Mouse (Mus musculus) cerebellum, postnatal 25 days (tissue): Measurements from ENCODE around the gene Zmynd15.
A peak's percentile ranks its signal among the peaks of the same experiment; 100 is the strongest.
"Not testable (repeated sequence)": the region's sequence is repeated elsewhere in the genome, so short reads cannot be mapped to it uniquely, and the experiment has no call there.

Source experiments
- DNase-seq, 2 experiments: peaks; one replicate each; pipeline ENCODE4 v3.0.0; 2021; ENCODE audit warnings: mixed read lengths in 2 of 2

The Zmynd15 gene

DNA sequence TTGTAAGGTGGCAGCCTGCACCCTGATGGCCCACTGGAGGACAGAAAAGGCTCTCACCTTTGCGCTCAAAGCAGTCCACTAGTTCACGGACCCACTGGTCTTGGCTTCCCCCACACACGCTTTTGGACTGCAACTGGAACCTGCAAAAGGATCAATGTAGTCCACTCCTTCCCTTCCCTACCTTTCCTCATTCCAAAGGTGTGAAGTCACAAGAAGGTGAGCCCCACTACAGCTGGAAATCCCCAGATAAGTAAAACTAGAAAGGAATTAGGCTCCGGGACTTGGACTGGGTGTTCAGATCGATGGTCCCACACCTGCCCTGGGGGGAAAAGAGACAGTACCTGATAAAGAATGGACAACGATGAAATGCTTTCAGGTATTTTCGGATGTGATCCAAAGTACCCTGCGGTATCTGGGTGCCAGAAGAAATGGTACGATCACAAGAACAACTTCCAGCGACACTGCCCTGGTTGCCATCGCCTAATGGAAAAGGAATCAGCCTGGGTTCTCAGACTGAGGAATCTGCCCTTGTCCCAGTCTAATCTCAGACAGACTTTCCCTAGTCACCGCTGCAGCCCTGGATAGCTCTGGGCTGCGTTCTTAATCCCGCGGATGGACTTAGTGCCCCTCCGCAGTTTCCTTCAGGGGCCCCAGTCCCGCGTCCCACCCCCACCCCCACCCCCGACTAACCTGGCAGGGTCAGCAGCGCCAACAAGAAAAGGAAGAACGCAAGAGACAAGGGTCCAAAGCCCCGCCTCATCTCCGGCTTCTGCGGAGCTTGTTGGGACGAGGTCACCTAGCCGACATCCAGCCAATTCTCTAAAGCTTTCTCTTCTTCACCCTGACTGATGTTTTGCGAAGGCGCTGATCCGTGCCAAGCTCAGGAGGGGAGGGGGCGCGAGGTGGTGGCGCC, at the start of gene Zmynd15:
Gene Zmynd15, plus strand, starts transcription at position 746 of the 913 bp plus-strand sequence.
- DNase-seq, result no peak

- peak; percentile 88 to 89 for DNase-seq
Observed at GRCm38 (mm10) chr11:70409594-70410296, 49.5 kb upstream of the Zmynd15 start, which contains the start of gene Pelp1. TSS of gene Pelp1 (minus strand) at chr11:70410031.

- DNase-seq, result no peak
Observed at GRCm38 (mm10) chr11:70410297-70410643, 49.0 kb upstream of the Zmynd15 start.

- DNase-seq, result no peak
Observed at GRCm38 (mm10) chr11:70412591-70412990, 46.6 kb upstream of the Zmynd15 start.

DNA sequence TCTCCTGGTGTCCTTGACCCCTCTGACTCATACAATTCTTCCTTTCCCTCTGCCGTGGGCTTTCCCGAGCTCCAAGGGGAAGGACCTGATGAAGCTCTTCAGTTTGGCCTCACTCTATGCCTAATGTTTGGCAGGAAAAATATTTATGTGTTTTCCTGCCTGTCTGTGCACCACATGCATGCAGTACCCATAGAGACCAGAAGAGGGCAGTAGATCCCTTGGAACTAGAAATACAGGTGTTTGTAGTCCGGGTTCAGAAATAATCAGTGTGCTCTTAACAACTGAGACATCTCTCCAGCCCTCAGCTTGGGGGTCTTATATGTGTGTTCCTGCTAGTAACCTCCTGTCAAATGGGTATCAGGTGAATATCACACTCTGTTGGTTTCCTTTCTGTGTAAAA, 45.3 kb upstream of the Zmynd15 start:
- peak; percentile 73 to 87 for DNase-seq

DNA sequence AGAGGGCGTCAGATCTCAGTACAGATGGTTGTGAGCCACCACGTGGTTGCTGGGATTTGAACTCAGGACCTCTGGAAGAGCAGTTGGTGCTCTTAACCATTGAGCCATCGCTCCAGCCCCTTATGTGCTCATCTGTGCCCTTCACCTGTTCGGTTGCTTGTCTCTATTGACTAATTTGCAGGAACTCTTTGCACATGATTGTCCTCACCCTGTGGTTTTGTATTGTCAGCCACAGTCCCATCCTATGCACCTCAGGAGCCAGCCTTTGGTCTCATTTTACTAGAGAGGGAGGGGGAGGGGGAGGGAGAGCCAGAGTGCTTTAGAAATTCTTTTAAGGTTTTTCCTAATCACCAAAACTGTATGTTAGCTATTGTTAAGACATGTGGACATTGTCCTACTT, 41.0 kb upstream of the Zmynd15 start:
- no peak for DNase-seq

- DNase-seq, result no peak
Observed at GRCm38 (mm10) chr11:70419486-70419885, 39.7 kb upstream of the Zmynd15 start.

DNA sequence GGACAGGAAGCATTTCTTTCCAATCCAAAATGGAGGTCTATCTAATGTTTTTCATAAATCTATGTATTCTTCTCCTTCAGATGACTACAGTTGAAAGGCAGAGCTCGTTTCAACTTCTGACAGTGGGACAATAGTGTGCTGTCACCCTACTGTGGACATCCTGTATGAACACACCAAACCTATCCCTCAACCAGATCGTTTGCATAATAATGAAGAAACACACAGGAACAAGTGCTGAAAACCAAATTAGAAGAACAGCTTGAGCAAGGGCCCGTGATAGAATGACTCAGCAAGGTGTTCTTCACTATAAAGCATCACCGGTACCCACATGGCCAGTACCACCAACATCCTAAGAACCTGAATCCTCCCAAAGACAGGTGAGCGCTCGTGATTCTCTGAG, 32.6 kb upstream of the Zmynd15 start:
- not testable (repeated sequence) for DNase-seq

- peak; percentile 34 to 43 for DNase-seq
Observed at GRCm38 (mm10) chr11:70431574-70431973, 27.7 kb upstream of the Zmynd15 start.

GRCm38 (mm10) chr11:70432048-70432894, 27.0 kb upstream of the Zmynd15 start, which contains the start of gene Arrb2:
TSS of gene Arrb2 (plus strand) at chr11:70432635.
- peak; percentile 99 for DNase-seq

DNA sequence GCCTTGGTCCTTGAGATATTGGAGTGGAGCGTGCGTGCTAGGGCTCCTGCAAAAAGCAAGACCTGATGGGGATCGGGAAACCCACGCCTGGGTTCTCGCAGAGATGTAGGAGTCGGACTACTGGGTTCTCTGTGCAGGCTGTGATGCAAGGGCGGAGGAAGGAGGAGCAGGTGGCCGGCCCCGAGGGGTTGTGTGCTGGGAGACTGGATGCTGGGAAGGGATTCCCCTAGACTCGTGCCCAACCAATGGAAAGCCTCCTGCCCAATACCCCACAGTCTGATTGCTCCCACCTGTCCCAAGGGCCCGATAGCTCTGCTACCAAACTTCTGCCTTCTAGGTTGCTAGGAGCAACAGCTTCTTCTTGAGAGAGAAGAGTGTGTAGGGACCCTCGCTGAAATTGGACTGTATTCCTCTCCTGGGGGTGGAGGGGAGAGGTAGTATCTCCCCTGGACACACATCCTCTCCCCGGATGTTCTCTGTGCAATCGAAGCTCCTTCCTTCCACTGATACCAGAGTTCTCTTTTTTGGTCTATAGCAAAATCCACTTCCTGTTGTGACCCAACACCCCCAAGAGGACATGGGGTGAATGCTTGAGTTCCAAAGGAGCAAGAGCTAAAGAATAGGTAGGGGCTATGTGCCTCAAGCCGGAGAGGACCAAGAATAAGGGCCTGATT, 26.2 kb upstream of the Zmynd15 start:
- peak in 1 of 2 experiments; percentile 74 for DNase-seq

DNA sequence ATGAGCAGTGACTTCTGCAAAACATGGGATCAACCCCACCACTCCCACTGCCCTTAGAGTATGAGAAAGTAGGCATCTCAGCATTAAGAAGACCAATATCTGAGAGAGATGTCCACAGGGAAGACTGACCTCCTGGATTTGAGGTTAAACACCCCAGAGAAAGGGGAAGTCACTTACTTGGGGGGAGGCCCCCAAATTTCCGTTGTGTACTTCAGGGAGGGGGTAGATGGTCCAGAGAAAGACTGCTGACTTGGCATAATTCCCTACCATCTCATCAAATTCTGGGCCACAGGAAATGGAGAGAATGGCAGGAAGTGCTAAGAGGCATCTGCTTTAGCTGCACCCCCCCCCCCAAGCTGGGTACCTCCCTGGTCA, 25.7 kb upstream of the Zmynd15 start:
- DNase-seq, result no peak

- DNase-seq, result peak in 1 of 2 experiments; percentile 24
Observed at GRCm38 (mm10) chr11:70433951-70434350, 25.3 kb upstream of the Zmynd15 start.

GRCm38 (mm10) chr11:70435476-70435875, 23.8 kb upstream of the Zmynd15 start:
- no peak for DNase-seq

GRCm38 (mm10) chr11:70437426-70437825, 21.8 kb upstream of the Zmynd15 start:
- DNase-seq, result no peak

- DNase-seq, result peak in 1 of 2 experiments; percentile 11
Observed at GRCm38 (mm10) chr11:70438728-70439374, 20.4 kb upstream of the Zmynd15 start.

DNA sequence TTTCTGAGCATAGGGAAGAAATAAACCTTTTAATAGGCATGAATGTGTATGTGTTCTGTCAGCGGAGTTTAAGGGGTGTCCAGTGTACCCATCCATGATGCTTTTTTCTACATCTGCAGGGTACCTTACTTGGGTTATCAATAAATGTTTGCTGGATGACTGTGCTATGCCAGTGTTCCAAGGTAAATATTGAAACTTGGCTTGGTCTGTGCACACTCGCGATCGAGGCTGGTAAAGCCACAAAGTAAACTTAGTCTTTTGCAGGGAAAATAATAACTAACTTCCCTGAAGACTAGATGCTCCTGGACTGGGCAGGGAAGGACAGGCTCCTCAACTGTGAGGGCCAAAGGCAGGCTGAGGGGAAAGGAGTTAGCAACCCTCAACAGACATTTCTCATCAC, 18.6 kb upstream of the Zmynd15 start:
- DNase-seq, result no peak

DNA sequence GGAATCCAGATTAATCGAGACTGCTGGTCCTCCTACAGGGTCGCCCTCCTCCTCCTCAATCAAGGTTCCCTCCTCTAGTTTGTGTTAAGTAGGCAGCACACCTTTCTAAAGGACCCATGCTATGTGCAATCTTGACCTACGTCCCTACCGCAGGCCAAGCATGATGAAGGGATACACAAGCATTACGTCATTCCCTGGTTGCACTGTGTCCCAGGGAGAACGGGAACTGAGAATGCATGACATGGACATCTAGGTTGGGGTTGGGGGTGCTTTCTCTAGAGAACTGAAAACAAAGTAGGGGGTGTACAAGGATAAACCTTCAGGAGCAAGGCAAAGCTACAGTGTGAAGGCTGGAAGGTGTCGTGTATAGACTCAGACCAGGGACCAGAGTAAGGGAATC, 17.4 kb upstream of the Zmynd15 start:
- DNase-seq, result no peak

- no peak for DNase-seq
Observed at GRCm38 (mm10) chr11:70443964-70444363, 15.3 kb upstream of the Zmynd15 start.

- DNase-seq, result no peak
Observed at GRCm38 (mm10) chr11:70444667-70445066, 14.6 kb upstream of the Zmynd15 start.

DNA sequence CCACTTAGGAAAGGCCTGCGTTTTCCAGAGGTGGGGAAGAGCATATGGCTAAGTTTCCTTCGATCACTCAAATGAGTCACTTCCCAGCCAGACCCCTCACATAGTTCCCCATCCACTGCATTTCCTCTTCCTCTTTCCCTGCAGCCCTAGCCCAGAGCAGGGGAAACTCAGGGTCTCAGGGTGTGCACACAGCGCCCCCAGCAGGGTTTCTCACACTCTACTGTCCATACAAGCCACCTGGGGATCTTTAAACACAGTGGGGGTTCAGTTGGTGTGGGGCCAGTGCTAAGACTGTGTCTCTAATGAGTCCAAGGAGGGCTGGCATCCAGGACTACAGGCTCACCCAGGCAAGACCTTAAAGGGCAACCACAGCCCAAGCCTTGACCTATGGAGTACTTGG, 12.5 kb upstream of the Zmynd15 start:
- peak in 1 of 2 experiments; percentile 8 for DNase-seq

DNA sequence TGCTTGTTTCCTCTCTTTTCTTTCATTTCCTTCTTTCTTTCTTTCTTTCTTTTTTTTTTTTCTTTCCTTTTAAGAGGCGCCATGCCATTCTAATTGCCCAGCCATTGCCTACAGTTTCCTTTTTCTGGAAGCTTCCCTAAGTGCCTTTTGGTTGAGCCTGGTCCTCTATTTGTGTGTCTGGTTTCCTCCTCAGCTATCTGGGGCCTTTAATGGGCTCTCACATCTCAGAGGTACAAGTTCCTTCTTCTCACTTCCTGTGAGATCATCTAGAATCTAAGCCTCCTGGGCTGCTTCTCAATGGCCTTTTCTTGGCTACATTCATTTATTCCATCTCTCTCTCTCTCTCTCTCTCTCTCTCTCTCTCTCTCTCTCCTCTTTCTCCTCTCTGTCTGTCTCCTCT, 11.9 kb upstream of the Zmynd15 start:
- DNase-seq, result no peak
